Mouse (Mus musculus) thymus, postnatal 10 days (tissue): ENCODE results near the gene Evi2.

Experiments used
- DNase-seq, 2 experiments: peaks; one replicate each; pipeline ENCODE4 v3.0.0; 2021; ENCODE audit warnings: low spot score in 2 of 2

The Evi2 gene

GRCm38 (mm10) chr11:79526549-79526948 lies 3.8 kb downstream of the Evi2 start:
- DNase-seq: no peak

- no peak for DNase-seq
These were observed 6.1 kb downstream of the Evi2 start for GRCm38 (mm10) chr11:79524310-79524575.

GRCm38 (mm10) chr11:79523560-79524309 lies 6.7 kb downstream of the Evi2 start, which contains the start of gene Evi2b:
TSS of gene Evi2b (minus strand) at chr11:79523762.
- DNase-seq: peak; percentile 39 to 62

DNA sequence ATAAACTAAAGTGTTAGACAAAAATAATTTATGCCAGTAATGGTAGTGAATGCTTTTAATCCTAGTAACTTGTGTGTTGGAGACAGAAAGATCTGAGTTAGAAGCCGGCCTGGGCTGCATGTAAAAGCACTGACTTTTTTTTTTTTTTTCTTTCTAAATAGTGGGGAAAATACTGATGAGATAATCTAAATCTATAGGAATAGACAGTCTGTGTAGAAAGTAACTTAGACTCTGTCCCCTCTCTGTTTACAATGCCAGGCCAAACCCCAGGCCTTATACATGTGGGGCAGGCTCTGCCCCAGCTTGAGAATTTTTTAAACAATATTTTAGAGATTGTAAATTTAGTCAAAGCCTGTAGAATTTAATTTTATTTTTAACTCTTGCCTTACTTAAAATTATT lies 7.4 kb downstream of the Evi2 start:
- no peak for DNase-seq

- peak in 1 of 2 experiments; percentile 18 for DNase-seq
These were observed 8.5 kb downstream of the Evi2 start for GRCm38 (mm10) chr11:79521930-79522329.

DNA sequence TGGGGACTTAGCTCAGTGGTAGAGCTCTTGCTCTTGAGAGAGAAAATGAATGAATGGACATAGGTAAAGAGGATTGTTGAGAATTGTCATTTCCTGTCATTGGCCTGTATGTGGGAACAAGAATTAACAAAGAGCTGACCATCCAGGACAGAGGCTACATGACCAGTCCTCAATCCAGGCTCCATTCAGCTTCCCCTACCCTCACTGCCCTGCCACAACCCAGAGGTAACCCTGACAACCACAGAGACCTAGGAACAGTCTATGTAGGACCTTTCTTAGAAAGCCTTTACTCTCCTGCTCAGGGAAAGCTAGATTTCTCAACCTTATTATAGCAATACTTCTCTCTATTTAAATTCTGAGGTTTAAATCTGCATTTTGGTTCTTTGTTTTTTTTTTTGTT lies 9.6 kb downstream of the Evi2 start:
- DNase-seq: no peak

GRCm38 (mm10) chr11:79519878-79520291 lies 10.5 kb downstream of the Evi2 start:
- DNase-seq: peak in 1 of 2 experiments; percentile 32

GRCm38 (mm10) chr11:79519299-79519698 lies 11.1 kb downstream of the Evi2 start:
- no peak for DNase-seq

DNA sequence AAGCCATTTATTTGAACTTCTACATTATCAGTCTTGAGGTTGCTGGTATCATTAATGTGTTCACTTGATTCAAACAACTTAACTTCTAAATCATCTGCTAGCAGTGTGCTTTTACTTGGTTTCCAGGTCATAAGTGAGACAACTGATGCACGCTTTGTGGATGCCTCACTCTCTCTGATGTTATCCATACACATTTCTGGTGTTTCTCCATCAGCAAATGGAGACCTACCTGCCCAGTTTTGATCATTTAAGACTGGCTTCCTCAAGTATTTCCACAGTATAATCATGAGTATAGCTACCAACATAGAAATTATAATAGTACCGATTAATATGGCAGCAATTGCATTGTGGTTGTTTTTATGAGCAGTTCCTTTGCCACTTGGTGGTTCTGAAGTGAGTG lies 14.6 kb downstream of the Evi2 start:
- DNase-seq: no peak

- DNase-seq: no peak
These were observed 15.1 kb downstream of the Evi2 start for GRCm38 (mm10) chr11:79515331-79515730.

DNA sequence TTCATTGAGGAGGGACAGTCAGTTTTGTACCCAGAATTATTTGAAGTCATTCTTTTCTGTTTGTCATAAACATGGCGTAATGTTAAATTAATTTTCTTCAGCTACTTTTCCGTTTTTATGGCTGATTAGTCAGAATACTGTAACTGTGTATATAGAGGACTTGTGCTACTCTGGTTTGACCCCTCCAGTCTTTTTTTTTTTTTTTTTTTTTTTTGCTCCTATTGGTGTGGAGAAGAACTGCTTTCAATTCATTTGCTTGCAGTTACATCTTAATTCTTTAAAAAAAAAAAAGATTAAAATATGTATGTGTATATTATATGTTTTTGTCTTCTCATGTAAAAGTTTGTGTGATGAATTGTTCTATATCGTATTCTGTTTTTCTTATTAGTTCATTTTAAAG lies 18.4 kb downstream of the Evi2 start:
- no peak for DNase-seq

DNA sequence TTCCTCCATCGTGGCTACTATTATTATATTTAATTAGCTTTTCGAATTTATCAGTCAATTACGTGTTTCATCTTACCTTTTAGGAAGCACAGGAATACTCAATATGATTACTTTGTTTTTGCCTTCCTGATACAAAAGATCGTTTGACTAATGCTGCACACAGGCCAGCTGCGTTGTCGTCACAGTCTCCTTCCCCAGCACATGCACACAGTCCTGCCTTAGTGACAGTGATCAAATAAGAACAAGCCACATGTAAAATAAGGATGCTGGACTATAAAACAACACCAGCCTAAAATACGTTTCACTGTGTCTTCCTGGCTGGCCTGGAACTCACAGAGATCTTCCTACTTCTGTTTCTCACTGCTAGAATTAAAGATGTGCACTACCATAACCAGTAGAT lies 25.9 kb downstream of the Evi2 start:
- DNase-seq: no peak

DNA sequence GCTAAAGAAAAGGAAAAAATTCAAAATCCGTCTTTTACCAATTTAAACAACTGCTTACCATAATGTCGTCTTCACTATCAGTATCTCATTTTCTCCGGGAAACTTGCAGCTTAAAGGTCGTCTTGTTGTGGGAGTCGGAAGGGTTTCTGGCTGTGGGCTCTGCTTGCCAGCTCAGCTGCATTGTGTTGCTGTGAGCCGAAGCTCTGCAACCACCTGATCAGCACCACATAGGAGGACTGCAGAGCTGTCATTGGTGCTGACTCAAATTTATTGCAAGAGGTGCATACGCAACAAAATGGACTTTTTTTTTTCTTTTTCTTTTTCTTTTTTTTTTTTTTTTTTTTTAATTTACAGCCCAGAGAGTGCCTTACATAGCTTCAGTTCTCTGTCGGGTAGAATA lies 26.5 kb downstream of the Evi2 start, which contains the start of gene Omg:
Omg (minus strand) TSS at position 240 of the 400 bp plus-strand sequence.
- no peak for DNase-seq

DNA sequence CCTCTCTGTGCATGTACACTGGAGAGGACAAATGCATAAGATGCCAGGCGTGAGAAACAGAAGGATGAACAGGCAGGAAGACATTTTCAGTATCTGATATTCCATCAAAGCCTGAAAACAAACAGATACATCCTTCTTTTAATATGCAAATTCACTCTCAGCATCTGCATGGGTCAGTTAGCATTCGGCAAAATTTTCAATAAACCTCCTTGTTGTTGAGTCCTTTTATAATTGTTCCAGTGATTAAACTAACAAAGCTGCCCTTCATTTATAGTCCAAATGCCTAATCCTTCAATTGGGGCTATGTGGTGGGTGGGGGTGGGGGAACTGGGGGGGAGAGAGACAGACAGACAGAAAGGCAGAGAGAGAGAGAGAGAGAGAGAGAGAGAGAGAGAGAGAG lies 27.5 kb downstream of the Evi2 start:
- no peak for DNase-seq

DNA sequence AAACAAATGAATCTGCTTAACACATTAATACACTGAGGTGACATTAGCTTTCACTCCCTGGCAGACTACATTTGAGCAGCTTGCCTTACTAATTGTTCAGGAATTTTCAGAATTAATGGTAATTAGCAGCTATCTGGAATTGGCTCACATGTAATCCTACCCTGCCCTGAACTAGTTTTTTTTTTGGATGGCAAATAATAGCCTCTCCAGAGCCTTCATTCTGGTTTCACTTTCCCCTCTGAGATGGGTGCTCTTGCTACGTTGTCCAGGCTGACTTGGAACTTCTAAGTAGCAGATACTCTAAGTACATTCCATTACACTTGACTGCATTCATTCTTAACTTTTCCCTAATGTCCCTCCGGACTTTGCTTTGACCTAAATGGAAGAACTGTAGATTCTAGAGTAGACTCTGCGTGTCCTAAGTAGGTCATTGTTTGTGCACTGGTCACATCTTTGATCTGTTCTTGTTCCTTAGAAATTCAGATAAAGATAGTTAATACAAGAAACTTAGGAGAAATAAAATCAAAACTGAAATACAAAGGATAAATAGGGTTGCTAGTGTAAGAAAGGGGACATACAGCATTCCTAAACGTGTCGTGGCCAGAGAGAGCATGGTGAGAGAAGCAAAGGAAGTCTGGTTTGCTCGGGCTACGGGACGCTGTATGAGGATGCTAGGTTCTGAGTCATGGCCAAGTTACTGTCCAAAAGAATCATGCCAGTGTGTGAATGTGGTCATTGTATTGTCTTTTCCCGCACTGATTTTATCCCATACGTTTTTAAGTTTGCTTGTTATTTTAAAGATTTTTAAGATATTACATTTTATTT lies 35.2 kb downstream of the Evi2 start:
- DNase-seq: no peak

- DNase-seq: no peak
These were observed 45.7 kb downstream of the Evi2 start for GRCm38 (mm10) chr11:79484721-79485120.

DNA sequence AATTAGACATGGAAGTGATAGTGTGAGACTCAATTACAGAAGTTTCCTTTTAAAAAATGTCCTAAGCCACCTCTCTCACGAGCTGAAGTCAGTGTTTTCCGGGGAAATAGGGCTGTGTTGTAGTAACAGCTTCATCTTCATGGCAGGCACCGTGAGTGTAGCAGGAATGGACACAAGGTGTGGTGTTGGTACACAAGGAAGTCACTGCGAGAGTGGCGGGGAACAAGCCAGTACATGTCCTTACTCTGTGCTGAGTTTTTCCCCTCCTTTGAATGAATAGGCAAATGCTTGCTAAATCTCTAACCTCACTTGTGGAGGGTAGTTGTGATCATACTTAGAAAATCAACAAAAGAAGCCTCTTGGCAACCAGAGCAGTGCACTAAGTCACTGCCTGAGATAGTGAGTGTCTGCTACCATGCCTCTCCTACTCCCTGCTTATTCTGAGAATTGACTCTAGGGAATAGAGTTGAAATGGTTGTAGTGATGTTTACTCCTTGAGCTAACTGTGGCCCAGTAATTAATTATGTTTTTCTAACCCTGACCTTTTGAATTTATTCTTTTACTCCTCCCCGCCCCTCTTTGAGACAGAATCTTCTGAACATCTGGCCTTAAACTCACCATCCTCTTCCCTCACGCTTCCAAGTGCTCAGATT lies 46.4 kb downstream of the Evi2 start:
- DNase-seq: no peak

DNA sequence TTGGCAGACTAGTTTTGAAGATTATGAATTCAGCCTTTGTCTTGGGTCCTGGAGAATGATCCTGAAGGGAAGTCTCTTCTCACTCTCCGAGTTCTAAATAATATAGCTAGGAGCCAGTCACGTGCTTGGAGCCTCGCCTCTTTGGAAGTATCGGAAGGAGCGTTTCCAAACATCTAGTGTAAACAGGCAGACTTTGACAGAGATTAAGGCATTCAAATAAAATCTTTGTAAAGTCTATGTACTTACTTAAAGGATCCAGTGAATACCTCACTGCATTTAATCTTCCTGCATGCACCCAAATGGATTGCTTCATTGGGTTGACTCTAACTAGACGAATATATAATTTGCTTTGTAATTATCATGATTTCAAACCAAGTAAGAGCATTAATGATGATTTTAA lies 47.0 kb downstream of the Evi2 start:
- no peak for DNase-seq

- no peak for DNase-seq
These were observed 62.3 kb downstream of the Evi2 start for GRCm38 (mm10) chr11:79468097-79468496.
